Mouse (Mus musculus): ENCODE measurements at regions not wholly inside any gene's neighbourhood (a gene's known extent, or its start where the extent isn't known, plus 50 kb on each side); places are given as distances from the start of the nearest gene placed in this dataset.

GRCm38 (mm10) chr15:30029257-30029899 is 143.0 kb upstream of the Ctnnd2 start:
- DNase-seq, result peak; percentile 57

- no peak for DNase-seq
Measured at GRCm38 (mm10) chr15:30035367-30035766, 137.0 kb upstream of the Ctnnd2 start.

GRCm38 (mm10) chr15:30050851-30051250 is 121.5 kb upstream of the Ctnnd2 start:
- DNase-seq, result no peak

- DNase-seq, result no peak
Measured at GRCm38 (mm10) chr15:30059808-30060207, 112.6 kb upstream of the Ctnnd2 start.

- DNase-seq, result no peak
Measured at GRCm38 (mm10) chr15:30060505-30061342, 111.7 kb upstream of the Ctnnd2 start.

GRCm38 (mm10) chr15:30071668-30072067 is 100.7 kb upstream of the Ctnnd2 start:
- no peak for DNase-seq

- DNase-seq, result no peak
Measured at GRCm38 (mm10) chr15:30072301-30072700, 100.1 kb upstream of the Ctnnd2 start.

GRCm38 (mm10) chr15:30087120-30087519 is 85.3 kb upstream of the Ctnnd2 start:
- no peak for DNase-seq

- no peak for DNase-seq
Measured at GRCm38 (mm10) chr15:30122061-30122460, 50.3 kb upstream of the Ctnnd2 start.

All from cerebellum, adult 9-11 months (tissue).